Mouse (Mus musculus) embryo, embryonic 10 days (tissue): ENCODE measurements around the gene Vmn1r237.

Experiments used
- DNase-seq: peaks from one replicate; pipeline ENCODE4 v3.0.0-alpha.2; 2015; ENCODE audit warnings: low spot score

The Vmn1r237 gene

GRCm38 (mm10) chr17:21311565-21311964 lies at the start of gene Vmn1r237:
Gene Vmn1r237 (plus strand): TSS chr17:21311865.
- DNase-seq = no peak

DNA sequence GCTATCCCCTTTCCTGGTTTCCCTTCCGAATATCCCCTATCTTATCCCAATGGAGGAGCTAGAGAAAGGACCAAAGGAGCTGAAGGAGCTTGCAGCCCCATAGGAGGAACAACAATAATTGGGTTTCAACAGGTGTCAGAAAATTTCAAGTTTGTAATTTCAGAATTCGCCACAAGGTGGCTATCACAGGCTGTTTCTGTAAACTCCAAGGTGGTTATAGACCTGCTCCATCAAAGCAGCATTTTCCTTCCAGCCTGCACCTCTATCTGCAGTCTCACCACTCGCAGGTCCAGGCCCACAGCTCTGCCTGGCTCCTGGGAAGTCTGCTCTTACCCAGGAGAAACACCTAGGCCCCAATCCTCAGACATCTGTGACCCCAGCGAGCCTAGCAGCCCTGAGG lies 39.6 kb upstream of the Vmn1r237 start:
- peak; percentile 17 for DNase-seq

DNA sequence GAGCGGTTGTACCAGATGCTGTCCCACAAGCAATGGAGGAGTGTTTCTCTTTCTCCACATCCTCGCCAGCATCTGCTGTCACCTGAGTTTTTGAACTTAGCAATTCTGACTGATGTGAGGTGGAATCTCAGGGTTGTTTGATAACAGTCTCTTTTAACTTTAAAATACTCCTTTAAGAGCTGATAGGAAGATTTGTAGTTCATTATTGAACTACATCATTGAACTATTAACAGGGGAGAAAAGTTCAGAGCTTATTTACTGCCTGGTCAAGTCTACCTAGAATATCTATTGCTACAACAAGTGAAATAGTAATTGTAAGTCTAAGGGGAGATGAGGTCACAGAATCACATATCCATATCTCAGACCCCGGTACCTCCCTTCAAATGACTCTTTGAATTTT lies 29.0 kb upstream of the Vmn1r237 start, which contains the start of gene Vmn1r236:
Gene Vmn1r236, plus strand, starts transcription at position 301 of the 400 bp plus-strand sequence.
- DNase-seq = no peak

- DNase-seq = no peak
Measured at GRCm38 (mm10) chr17:21284395-21284794, 27.3 kb upstream of the Vmn1r237 start.

DNA sequence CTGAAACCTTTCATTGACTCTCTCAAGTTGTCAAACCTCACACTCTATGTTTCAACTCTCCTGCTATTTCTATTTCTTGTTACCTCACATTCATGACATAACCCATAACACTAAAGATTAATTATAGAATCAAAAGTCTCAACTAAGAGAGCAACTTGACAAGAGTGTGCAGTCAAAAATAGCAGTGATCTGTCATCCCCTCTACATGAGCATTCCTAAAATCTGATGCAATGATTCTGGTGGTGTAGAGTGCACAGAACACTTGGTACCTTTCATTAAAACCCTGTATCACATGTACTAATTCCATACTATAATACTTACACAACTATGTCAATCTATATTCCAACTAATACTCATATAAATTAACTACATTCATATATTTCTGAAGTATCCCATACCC lies 22.0 kb upstream of the Vmn1r237 start:
- DNase-seq = no peak
